Mouse (Mus musculus) heart, embryonic 10.5 days (tissue): ENCODE data around the gene Rassf3. TPM values are rescaled to one million over a fixed set of nuclear protein-coding genes. Genes with fewer than 3 reads are reported as not detected.
A peak's percentile ranks its signal among the peaks of the same experiment; 100 is the strongest.

Experiments
- DNase-seq: peaks from one replicate; pipeline ENCODE4 v3.0.0-alpha.2; 2017; ENCODE audit warnings: low spot score
- H3K27ac ChIP-seq: fragments of 300-500 bp; sonication (generic); 2 replicates; pipeline ENCODE4 v1.5.1; 2016; ENCODE audit warnings: mild to moderate bottlenecking
- H3K27me3 ChIP-seq: fragments of 300-500 bp; sonication (generic); 2 replicates; pipeline ENCODE4 v1.6.1; 2016; ENCODE audit warnings: mild to moderate bottlenecking; ENCODE audit not compliant: poor library complexity, insufficient read depth, severe bottlenecking
- H3K36me3 ChIP-seq: fragments of 300-500 bp; sonication (generic); 2 replicates; pipeline ENCODE4 v1.6.1; 2016; ENCODE audit warnings: mild to moderate bottlenecking, moderate library complexity
- H3K4me1 ChIP-seq: fragments of 300-500 bp; sonication (generic); 2 replicates; pipeline ENCODE4 v1.6.1; 2016; ENCODE audit warnings: mild to moderate bottlenecking
- H3K4me3 ChIP-seq: fragments of 300-500 bp; sonication (generic); 2 replicates; pipeline ENCODE4 v1.5.1; 2016; ENCODE audit warnings: mild to moderate bottlenecking, moderate library complexity
- H3K9me3 ChIP-seq: fragments of 300-500 bp; sonication (generic); 2 replicates; pipeline ENCODE4 v1.6.1; 2016; ENCODE audit warnings: mild to moderate bottlenecking, moderate library complexity
- WGBS: fragments of 180-500 bp; shearing (Covaris S2); methylation state at CpG from one replicate; pipeline ENCODE4 v1.1.7; 2016; 5-methylcytosine and 5-hydroxymethylcytosine counted together
- polyA plus RNA-seq: library from polyadenylated mRNA; unstranded; fragments of >200 nt; fragmentation: Nextera tagmentation; extraction: Ambion mirVana; gene quantifications from 2 replicates; pipeline ENCODE4 v1.2.1, GENCODE M21; 2016

Gene Rassf3
- polyA plus RNA-seq, 1 experiment from 2014 or later = 21.1 TPM

DNA sequence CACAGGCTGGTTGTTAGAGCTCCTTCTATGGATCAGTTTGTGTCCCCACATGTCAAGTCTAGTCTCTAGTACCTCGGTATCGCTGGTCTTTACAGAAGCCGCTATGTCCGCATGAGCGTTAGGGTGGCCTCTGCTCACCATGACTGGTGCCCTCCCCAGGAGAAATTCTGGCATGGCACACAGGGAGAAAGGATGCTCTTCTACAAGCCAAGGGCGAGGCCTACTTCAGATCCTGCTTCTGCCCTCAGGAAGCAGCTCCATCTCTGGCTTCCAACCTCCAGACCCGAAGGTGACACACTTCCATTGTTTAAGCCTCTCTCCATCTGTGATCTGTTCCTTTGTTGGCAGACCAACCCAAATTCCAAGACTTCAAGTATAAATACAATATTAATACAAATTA lies 31.9 kb downstream of the Rassf3 start:
- 84% methylated on average over 7 of the region's 7 CpGs for WGBS
- no peaks in the 10 kb centered on the region for H3K27me3 ChIP-seq
- H3K27ac ChIP-seq = peak overlapping the region; percentile 10; the same call in 1 of the 2 replicates
- no peak for DNase-seq
- no peaks in the 10 kb centered on the region for H3K36me3 ChIP-seq
- no peaks in the 10 kb centered on the region for H3K9me3 ChIP-seq
- no peak overlapping the region for H3K4me3 ChIP-seq
- peaks cover 73% of the 10 kb centered on the region for H3K4me1 ChIP-seq

DNA sequence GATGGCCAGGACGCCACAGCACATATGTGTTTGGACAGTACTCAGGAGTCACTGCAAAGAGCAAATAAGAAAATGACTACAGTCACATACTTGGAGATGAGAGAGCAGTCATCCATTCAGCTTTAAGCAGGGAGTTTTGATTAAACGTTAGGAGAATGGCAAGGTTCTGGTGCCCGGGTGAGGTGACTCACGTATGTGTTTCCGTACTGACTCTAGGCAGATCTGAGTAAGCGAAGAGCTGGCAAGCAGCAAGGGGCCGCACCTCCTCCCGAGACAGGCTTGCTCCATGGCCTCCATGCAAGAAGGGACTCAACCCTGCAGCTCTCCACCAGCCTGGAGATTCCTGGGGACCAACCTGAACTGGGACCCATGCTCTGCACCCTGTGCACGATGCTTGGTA lies 32.4 kb downstream of the Rassf3 start:
- H3K4me1 ChIP-seq = peaks cover 73% of the 10 kb centered on the region
- H3K27me3 ChIP-seq = no peaks in the 10 kb centered on the region
- no peak overlapping the region for H3K4me3 ChIP-seq
- DNase-seq = no peak
- peak overlapping the region; percentile 10; the same call in 1 of the 2 replicates for H3K27ac ChIP-seq
- no peaks in the 10 kb centered on the region for H3K36me3 ChIP-seq
- H3K9me3 ChIP-seq = no peaks in the 10 kb centered on the region
- WGBS = 86% methylated on average over 9 of the region's 9 CpGs

DNA sequence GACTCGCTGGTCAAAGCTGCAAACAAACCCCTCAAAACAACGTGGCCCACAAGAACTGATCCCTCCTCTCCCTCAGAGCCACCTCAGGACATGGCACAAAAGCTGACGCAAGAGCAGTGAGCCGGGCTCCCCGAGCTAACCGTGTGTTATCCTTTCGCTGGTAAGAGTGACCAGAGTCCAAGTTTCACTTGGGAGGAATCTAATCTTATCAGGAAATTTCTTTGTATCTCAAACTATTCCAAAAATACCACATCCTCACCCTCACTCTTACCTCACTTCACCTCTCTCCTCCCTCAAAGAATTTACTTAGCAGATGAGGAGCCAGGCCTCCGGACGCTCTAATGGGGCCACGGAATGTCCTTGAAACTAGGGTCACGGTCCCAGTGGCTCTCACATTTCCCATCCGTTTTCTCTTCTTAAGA lies 36.8 kb downstream of the Rassf3 start:
- Histone ChIP-seq H3K27ac (peak overlapping the region; percentile 84), H3K9me3 (no peaks in the 10 kb centered on the region), H3K27me3 (no peaks in the 10 kb centered on the region), H3K4me1 (peaks cover 79% of the 10 kb centered on the region), H3K36me3 (no peaks in the 10 kb centered on the region), H3K4me3 (no peak overlapping the region)
- no peak for DNase-seq
- 49% methylated on average over 12 of the region's 12 CpGs for WGBS

DNA sequence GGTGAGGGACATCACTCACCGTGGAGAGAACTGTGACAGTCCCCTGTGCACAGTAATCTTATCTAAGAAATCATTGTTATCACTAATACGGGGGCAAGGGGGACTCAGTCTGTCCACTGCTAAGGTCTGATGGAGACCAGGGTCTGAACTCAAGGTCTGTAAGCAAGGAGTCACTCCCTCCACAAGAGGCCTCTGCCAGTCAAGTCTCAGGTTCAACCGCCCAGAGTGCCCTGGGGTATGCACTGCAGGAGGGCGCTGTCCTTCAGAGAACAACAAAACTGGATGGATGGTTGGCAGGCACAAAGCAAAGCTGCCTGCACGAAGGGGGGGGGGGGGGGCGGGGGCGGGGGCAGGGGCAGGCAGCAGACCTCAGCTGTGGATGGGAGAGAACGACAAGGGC lies 38.0 kb downstream of the Rassf3 start:
- WGBS = 55% methylated on average over 6 of the region's 8 CpGs
- peaks cover 84% of the 10 kb centered on the region for H3K4me1 ChIP-seq
- no peaks in the 10 kb centered on the region for H3K36me3 ChIP-seq
- no peaks in the 10 kb centered on the region for H3K9me3 ChIP-seq
- H3K4me3 ChIP-seq = no peak overlapping the region
- no peak for DNase-seq
- peak overlapping the region; percentile 73 for H3K27ac ChIP-seq
- H3K27me3 ChIP-seq = no peaks in the 10 kb centered on the region

DNA sequence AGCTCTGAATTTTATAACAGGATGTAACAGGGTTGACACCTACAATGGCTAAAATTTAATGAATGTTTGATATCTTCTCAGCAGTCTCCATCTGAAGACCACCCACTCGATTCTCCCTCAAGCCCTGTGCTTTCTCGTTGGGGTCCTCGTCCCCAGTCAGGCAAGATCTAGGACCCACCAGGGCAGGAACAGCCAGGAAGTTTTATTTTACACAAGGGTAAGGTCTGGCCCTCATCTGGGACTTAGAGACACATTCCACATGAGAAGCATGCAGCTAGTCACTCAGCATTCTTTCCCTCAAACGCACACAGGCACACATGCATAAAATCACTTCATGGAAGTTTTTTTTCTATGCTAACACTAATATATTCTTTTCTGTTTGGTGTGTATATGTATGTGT lies 39.5 kb downstream of the Rassf3 start:
- Histone ChIP-seq H3K27ac (peak overlapping the region; percentile 85), H3K4me1 (peaks cover 91% of the 10 kb centered on the region), H3K9me3 (no peaks in the 10 kb centered on the region), H3K4me3 (no peak overlapping the region), H3K36me3 (no peaks in the 10 kb centered on the region), H3K27me3 (no peaks in the 10 kb centered on the region)
- WGBS = 36% methylated on average over 4 of the region's 4 CpGs
- DNase-seq = no peak

DNA sequence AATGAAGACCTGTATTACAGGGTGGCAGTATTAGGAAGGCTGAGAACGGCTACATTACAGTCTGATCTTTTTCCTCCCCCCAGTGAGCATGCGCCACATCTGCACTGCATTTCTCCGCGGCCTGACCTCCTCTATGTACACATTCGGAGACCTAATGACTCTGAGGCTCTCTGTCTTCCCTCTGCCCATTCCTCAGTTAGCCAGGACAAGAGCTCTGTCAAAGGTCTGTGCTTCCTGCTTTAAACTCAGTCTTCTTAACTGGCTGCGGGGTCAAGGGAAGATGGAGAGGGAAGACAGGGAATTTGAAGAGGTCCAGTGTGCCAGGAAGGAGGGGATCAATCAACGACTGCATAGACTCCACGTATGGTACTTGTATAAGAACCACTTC lies 39.9 kb downstream of the Rassf3 start:
- Histone ChIP-seq H3K36me3 (no peaks in the 10 kb centered on the region), H3K27ac (peak overlapping the region; percentile 85), H3K4me1 (peaks cover 91% of the 10 kb centered on the region), H3K9me3 (no peaks in the 10 kb centered on the region), H3K27me3 (no peaks in the 10 kb centered on the region), H3K4me3 (no peak overlapping the region)
- 26% methylated on average over 8 of the region's 8 CpGs for WGBS
- no peak for DNase-seq

DNA sequence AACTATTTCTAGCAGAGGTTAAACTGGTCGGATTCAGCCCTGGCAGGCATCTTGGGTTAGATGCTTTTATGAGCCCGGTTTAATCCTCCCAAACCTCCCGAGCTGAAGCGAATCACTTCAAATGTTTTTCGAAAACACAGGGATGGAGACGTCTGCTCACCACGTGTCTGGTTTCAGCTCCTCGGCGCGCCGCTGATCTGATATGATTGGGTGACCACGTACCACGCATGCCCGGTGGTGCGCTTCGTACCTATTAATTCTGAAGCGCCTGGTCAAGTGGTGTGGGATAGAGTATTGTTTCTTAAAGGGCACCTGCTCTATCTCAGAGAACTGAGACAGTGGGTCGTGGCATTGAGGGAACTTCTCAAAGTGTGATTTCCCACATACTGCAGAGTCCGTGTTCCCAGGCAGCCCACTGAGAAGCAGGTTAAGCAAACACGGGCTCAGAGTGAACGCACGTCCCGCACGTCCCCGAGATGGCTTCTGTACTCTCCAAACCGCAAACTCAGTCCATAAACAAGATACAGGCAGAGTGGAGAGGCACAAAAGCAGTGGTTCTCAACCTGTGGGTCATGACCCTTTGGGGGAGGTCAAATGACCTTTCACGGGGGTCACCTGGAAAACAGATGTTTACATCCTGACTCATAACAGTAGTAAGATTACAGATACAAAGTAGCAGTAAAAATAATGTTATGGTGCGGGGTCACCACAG lies 40.4 kb downstream of the Rassf3 start:
- H3K9me3 ChIP-seq = no peaks in the 10 kb centered on the region
- 70% methylated on average over 28 of the region's 28 CpGs for WGBS
- peak overlapping the region; percentile 85 for H3K27ac ChIP-seq
- DNase-seq = no peak
- H3K36me3 ChIP-seq = no peaks in the 10 kb centered on the region
- H3K27me3 ChIP-seq = no peaks in the 10 kb centered on the region
- H3K4me3 ChIP-seq = no peak overlapping the region
- peaks cover 91% of the 10 kb centered on the region for H3K4me1 ChIP-seq

DNA sequence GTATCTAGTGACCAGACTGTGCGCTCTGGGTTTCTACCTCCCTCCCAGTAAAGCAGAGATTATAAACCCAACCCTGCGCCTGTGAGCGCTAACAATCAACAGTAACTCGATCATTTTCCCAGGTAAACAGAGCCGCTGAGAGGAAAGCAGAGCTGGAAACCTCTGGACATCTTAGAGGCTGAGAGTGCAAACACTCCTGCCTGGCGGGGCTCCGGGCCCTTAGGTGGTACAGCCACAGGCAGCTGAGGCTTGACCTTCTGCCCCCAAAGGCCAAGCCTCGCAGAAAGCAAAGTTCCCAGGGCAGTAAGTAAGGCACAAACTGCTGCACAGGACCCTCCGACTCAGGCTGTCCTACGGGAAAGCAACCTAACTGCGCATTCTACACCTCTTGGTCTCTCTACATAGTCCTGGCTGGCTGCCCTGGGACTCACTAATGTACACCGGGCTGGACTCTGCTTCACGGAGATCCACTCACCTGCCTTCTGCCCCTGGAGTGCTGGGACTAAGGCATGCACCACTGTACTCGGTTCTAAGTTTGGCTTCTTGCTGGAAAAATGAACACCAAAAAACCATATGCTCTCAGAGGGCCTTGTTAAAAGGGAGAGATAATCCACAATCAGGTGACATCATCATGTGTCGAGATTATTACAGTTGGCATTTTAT lies 41.6 kb downstream of the Rassf3 start:
- Histone ChIP-seq H3K27ac (peak overlapping the region; percentile 85), H3K4me3 (no peak overlapping the region), H3K36me3 (no peaks in the 10 kb centered on the region), H3K4me1 (peaks cover 91% of the 10 kb centered on the region), H3K9me3 (no peaks in the 10 kb centered on the region), H3K27me3 (no peaks in the 10 kb centered on the region)
- no peak for DNase-seq
- 72% methylated on average over 15 of the region's 15 CpGs for WGBS

DNA sequence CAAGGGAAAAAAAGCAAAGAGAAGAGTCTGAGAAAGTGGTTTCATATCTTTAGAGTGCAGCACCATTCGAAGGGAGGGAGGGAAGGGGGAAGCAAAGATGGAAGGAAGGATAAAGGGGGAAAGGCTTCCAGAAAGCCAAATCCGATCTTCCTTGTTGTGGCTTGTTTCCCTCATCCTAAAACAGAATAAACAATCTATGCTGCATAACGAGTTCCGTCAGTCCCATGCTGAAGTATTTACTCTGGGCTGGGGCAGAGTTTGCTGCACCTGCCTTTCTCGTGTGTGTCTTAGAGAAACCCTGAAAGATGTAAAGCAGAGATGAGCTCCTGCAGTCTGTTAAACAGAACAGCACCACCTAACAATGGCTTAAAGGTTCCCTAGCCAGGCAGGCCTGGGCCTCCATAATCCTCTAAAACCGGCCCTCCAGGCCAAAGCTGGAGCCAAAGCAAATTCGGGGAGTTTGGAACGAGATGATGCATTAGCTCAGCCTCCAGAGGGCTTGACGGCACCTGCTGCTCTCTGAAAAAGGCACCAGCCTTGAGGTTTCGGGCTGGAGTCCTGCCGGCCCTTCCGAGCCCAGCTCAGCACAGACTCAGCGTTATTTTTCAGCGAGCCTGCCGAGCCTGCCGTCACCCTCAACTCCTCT lies 43.4 kb downstream of the Rassf3 start:
- Histone ChIP-seq H3K36me3 (no peaks in the 10 kb centered on the region), H3K27ac (peak overlapping the region; percentile 93), H3K9me3 (no peaks in the 10 kb centered on the region), H3K4me1 (peaks cover 94% of the 10 kb centered on the region), H3K4me3 (peak overlapping the region; percentile 22), H3K27me3 (no peaks in the 10 kb centered on the region)
- WGBS = 24% methylated on average over 16 of the region's 16 CpGs
- no peak for DNase-seq

DNA sequence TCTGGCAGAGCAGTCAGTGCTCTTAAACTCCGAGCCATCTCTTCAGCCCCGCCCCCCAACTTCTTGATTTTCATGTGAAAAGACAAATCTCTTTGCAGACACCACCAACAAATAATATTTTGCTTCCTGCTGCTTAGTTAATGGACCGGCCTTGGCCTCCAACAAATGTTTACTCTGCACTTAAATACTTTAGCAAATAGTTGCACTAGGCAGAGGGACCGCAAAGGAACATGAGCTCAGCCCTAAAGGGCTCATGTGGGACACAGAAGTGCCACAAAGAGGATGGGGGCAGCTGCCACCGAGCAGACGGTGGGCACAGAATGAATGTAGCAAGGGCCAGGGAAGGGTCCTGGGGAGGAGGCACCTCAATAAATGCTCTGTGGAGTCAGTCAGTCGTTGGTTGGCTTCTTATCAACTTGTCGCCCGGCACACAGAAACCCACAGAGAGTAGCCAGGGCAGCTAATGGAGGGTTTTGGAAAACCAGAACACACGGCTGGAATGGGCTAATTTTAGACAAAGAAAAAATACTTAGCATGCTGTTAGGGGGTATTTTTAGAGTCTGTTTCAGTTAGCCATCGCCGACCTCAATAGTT lies 44.0 kb downstream of the Rassf3 start:
- peak overlapping the region; percentile 93 for H3K27ac ChIP-seq
- peak overlapping the region; percentile 22 for H3K4me3 ChIP-seq
- H3K4me1 ChIP-seq = peaks cover 99% of the 10 kb centered on the region
- H3K27me3 ChIP-seq = no peaks in the 10 kb centered on the region
- no peaks in the 10 kb centered on the region for H3K9me3 ChIP-seq
- no peak for DNase-seq
- H3K36me3 ChIP-seq = no peaks in the 10 kb centered on the region
- 27% methylated on average over 12 of the region's 12 CpGs for WGBS

DNA sequence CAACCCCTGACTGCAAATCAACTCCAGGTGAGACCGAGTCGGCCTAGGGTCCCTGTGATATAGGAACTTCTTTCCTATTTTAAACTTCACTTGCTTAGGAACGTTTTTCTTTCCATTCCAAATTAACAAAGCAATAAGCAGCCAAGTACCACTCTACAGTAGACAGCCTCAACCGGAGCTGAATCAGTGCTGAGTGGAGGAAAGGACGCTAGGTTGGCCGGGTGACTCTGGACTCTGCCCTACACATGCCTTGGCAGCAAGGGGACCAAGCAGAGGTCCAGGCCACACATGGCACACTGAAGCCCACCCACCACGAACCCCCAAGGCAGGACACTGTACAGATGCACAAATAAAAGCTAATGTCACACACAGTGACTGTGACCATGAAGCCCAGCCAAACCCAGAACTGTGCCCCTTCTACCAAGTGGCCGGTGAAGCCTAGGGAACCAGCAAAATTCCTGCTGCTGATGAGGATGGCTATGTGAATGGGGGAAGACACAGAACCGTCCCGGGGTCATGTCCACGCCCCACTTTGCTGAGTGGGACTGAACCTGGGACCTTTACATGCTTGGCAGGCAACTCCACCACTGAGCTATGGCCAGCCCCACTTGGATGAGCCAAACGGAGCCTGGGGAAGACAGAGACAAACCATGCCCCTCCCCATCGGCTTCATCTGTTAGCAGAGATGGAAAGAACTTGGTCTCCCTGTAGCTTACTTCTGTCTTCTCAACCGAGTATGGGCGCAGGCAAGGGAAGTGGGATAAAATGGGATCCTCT lies 45.2 kb downstream of the Rassf3 start:
- H3K9me3 ChIP-seq = no peaks in the 10 kb centered on the region
- DNase-seq = no peak
- 63% methylated on average over 15 of the region's 15 CpGs for WGBS

DNA sequence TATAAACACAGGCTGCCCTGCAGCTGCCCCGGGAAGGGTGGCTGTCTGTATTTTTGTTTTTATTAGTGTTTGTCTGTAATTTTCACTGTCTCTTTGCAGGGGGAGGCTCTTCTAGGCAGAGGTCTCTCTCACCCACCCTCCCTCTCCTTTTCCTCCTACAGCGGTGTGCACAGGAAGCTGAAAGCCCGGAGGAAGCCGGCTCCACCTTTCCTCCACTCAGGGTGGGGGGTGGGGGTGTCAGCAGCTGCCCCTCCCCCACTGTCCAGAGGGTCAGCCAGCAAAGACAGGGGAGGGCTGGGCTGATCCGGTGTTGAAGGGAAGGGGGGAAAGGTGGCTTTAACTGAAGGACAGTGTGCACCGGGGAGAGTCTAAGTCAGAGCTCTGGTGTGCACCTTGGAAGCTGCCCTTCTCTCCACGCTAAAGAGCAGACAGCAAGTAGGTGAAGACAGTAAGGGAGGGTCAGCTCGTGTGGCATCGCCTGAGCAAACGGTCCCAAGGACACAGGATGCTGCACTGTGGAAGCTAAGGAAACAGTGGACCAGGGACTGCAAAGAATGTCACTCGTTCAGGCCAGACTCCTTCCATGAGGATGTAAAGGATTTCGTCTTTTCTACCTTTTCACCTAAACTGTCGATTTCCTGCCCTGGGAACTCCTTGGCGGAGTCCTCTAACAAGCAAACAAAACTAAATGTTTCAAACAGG lies 46.0 kb downstream of the Rassf3 start:
- 11% methylated on average over 14 of the region's 14 CpGs for WGBS
- no peaks in the 10 kb centered on the region for H3K36me3 ChIP-seq
- H3K4me1 ChIP-seq = peaks cover 96% of the 10 kb centered on the region
- DNase-seq = no peak
- peak overlapping the region; percentile 43 for H3K4me3 ChIP-seq
- H3K27me3 ChIP-seq = no peaks in the 10 kb centered on the region
- H3K27ac ChIP-seq = peak overlapping the region; percentile 93
- no peaks in the 10 kb centered on the region for H3K9me3 ChIP-seq

More for the DNA sequence above, 45.2 kb downstream of the Rassf3 start:
- H3K4me3 ChIP-seq = no peak overlapping the region
- H3K27ac ChIP-seq = peak overlapping the region; percentile 93
- H3K4me1 ChIP-seq = peaks cover 96% of the 10 kb centered on the region
- no peaks in the 10 kb centered on the region for H3K36me3 ChIP-seq
- H3K27me3 ChIP-seq = no peaks in the 10 kb centered on the region
